Comparison of ENCODE assay signal across 27 mouse cellular contexts in the genomic region with DNA sequence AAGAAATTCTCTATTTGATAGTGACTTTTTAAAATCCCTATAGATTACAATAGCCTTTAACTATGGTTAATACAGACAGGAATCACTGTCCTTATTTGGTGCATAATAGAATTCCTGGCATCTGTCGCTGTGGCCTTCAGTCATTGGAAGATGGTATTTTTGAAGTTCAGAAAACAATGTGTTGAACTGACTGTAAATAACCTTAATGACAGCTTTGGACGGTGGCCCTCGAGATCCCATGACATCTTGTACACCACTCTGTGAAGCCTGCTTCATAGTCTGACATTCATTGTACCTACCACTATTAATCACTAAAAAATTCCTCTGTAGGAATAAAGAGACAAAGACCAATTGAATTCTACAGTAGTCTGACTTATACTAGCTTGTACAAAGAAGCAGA.
"Had no signal": no experiment of that assay in that cellular context is flagged by ENCODE, and none has a peak within 500 bp of the region (broad histone marks: within the 10 kb centered on the region; RNA-seq: fewer than 3 reads in every experiment).

No protein-coding gene starts in this region.

- H3K4me3 ChIP-seq: heart, embryonic 10.5 days; heart, embryonic 12.5 days; heart, embryonic 13.5 days; heart, embryonic 15.5 days; hindbrain, embryonic 10.5 days; hindbrain, embryonic 12.5 days; hindbrain, embryonic 13.5 days; hindbrain, embryonic 15.5 days; intestine, embryonic 15.5 days; kidney, embryonic 15.5 days; layer of hippocampus, adult 2 months had no signal

- H3K4me1 ChIP-seq: heart, embryonic 10.5 days; heart, embryonic 12.5 days; heart, embryonic 13.5 days; heart, embryonic 15.5 days; hindbrain, embryonic 10.5 days; hindbrain, embryonic 12.5 days; hindbrain, embryonic 13.5 days; hindbrain, embryonic 15.5 days; intestine, embryonic 15.5 days; kidney, embryonic 15.5 days had no signal

- H3K36me3 ChIP-seq: heart, embryonic 10.5 days; heart, embryonic 12.5 days; heart, embryonic 13.5 days; heart, embryonic 15.5 days; hindbrain, embryonic 10.5 days; hindbrain, embryonic 12.5 days; hindbrain, embryonic 13.5 days; hindbrain, embryonic 15.5 days; intestine, embryonic 15.5 days; kidney, embryonic 15.5 days had no signal

- DNase-seq: heart, postnatal 10 days; heart, postnatal 14 days; heart, postnatal 36 days; heart, postnatal 4 days; kidney, adult 11 months; kidney, adult 18-20 months; kidney, adult 2 months; kidney, adult 8-10 months; kidney, adult 9 months; kidney, postnatal 10 days; kidney, postnatal 14 days; kidney, postnatal 25 days; layer of hippocampus, adult 9-11 months had no signal

- H3K27ac ChIP-seq: heart, embryonic 10.5 days; heart, embryonic 13.5 days; heart, embryonic 15.5 days; hindbrain, embryonic 10.5 days; hindbrain, embryonic 12.5 days; hindbrain, embryonic 13.5 days; hindbrain, embryonic 14.5 days; hindbrain, embryonic 15.5 days; hindbrain, postnatal 0 days; intestine, embryonic 15.5 days; kidney, embryonic 15.5 days; kidney, postnatal 0 days; layer of hippocampus, adult 2 months had no signal

- H3K27me3 ChIP-seq: heart, embryonic 12.5 days; heart, embryonic 13.5 days; heart, embryonic 15.5 days; hindbrain, embryonic 12.5 days; hindbrain, embryonic 13.5 days; hindbrain, embryonic 15.5 days; intestine, embryonic 15.5 days; kidney, embryonic 15.5 days had no signal

- H3K9ac ChIP-seq: heart, embryonic 12.5 days; heart, embryonic 13.5 days; heart, embryonic 15.5 days; hindbrain, embryonic 12.5 days; hindbrain, embryonic 13.5 days; hindbrain, embryonic 14.5 days; hindbrain, embryonic 15.5 days; intestine, embryonic 15.5 days; kidney, embryonic 15.5 days had no signal
